ENCODE assay signal across 21 mouse cellular contexts in the genomic region with DNA sequence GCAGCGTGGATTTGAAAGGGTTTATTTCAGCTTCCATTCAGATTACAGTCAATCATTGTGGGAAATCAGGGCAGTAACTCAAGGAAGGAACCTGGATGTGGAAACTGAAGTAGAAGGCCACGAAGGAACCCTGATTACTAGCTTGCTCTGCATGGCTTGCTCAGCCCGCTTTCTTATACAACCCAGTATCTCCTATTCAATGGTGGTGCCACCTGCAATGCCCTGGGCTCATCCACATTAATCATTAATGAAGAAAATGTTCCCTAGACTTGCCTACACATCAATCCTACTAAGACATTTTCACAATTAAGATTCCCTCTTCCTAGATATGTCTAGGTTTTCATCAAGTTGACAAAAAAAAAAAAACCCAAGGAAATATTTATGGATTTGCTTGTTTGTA.
"Had no signal": no experiment of that assay in that cellular context is flagged by ENCODE, and none has a peak within 500 bp of the region (broad histone marks: within the 10 kb centered on the region; RNA-seq: fewer than 3 reads in every experiment).

No protein-coding gene starts in this region.

- H3K27me3 ChIP-seq: heart, embryonic 12.5 days; hindbrain, embryonic 12.5 days; intestine, embryonic 15.5 days; limb, embryonic 12.5 days; liver, embryonic 13.5 days; liver, embryonic 15.5 days had no signal

- H3K27ac ChIP-seq: gastrocnemius, adult 2 months; heart, embryonic 10.5 days; hindbrain, embryonic 10.5 days; hindbrain, embryonic 12.5 days; hindbrain, embryonic 14.5 days; intestine, embryonic 15.5 days; layer of hippocampus, adult 2 months; left cerebral cortex, adult 2 months; limb, embryonic 10.5 days; limb, embryonic 12.5 days; liver, embryonic 13.5 days; liver, embryonic 15.5 days had no signal

- H3K36me3 ChIP-seq: heart, embryonic 10.5 days; heart, embryonic 12.5 days; hindbrain, embryonic 10.5 days; hindbrain, embryonic 12.5 days; intestine, embryonic 15.5 days; limb, embryonic 10.5 days; limb, embryonic 12.5 days; liver, embryonic 13.5 days; liver, embryonic 15.5 days had no signal

- DNase-seq: gastrocnemius, adult 2 months; gastrocnemius, postnatal 10 days; gastrocnemius, postnatal 25 days; heart, adult 18-20 months; heart, postnatal 10 days; heart, postnatal 4 days; kidney, postnatal 10 days; liver; liver, embryonic 13.5 days; liver, postnatal 0 days had no signal

- H3K4me3 ChIP-seq: gastrocnemius, adult 2 months; heart, embryonic 10.5 days; heart, embryonic 12.5 days; hindbrain, embryonic 10.5 days; hindbrain, embryonic 12.5 days; intestine, embryonic 15.5 days; layer of hippocampus, adult 2 months; left cerebral cortex, adult 2 months; limb, embryonic 10.5 days; limb, embryonic 12.5 days; liver, embryonic 13.5 days; liver, embryonic 15.5 days had no signal

- H3K4me1 ChIP-seq: hindbrain, embryonic 10.5 days; hindbrain, embryonic 12.5 days; intestine, embryonic 15.5 days; liver, embryonic 15.5 days had no signal
